Mouse (Mus musculus) NIH3T3 (cell line): ENCODE data around the gene Tlr8.
"Not testable (repeated sequence)": the region's sequence is repeated elsewhere in the genome, so short reads cannot be mapped to it uniquely, and the experiment has no call there.

Experiments
- DNase-seq: peaks from one replicate; pipeline ENCODE4 v3.0.0-alpha.2; 2012; ENCODE audit warnings: low read depth

The Tlr8 gene

GRCm38 (mm10) chrX:167264086-167264485, at the start of gene Tlr8:
Tlr8 (minus strand) TSS chrX:167264329.
- no peak for DNase-seq

GRCm38 (mm10) chrX:167302061-167302460, 37.9 kb upstream of the Tlr8 start:
- not testable (repeated sequence) for DNase-seq

- DNase-seq: peak; percentile 87
Measured at GRCm38 (mm10) chrX:167276953-167277352, 12.8 kb upstream of the Tlr8 start.

GRCm38 (mm10) chrX:167276551-167276950, 12.4 kb upstream of the Tlr8 start:
- no peak for DNase-seq

GRCm38 (mm10) chrX:167263530-167263929, 599 bp downstream of the Tlr8 start:
- no peak for DNase-seq

GRCm38 (mm10) chrX:167241736-167242135, 22.4 kb downstream of the Tlr8 start:
- DNase-seq: no peak

GRCm38 (mm10) chrX:167239293-167239921, 24.7 kb downstream of the Tlr8 start:
- no peak for DNase-seq

GRCm38 (mm10) chrX:167233104-167233687, 30.9 kb downstream of the Tlr8 start:
- peak; percentile 80 for DNase-seq

GRCm38 (mm10) chrX:167231150-167231549, 33.0 kb downstream of the Tlr8 start:
- DNase-seq: no peak

GRCm38 (mm10) chrX:167229819-167230218, 34.3 kb downstream of the Tlr8 start:
- DNase-seq: peak; percentile 16

- DNase-seq: peak; percentile 43
Measured at GRCm38 (mm10) chrX:167229206-167229605, 34.9 kb downstream of the Tlr8 start.

GRCm38 (mm10) chrX:167227756-167228155, 36.4 kb downstream of the Tlr8 start:
- no peak for DNase-seq

GRCm38 (mm10) chrX:167227138-167227537, 37.0 kb downstream of the Tlr8 start:
- no peak for DNase-seq

GRCm38 (mm10) chrX:167226570-167226969, 37.6 kb downstream of the Tlr8 start:
- no peak for DNase-seq

- DNase-seq: peak; percentile 45
Measured at GRCm38 (mm10) chrX:167212707-167213106, 51.4 kb downstream of the Tlr8 start.

- DNase-seq: no peak
Measured at GRCm38 (mm10) chrX:167211871-167212555, 52.1 kb downstream of the Tlr8 start.

GRCm38 (mm10) chrX:167210319-167210728, 53.8 kb downstream of the Tlr8 start:
- DNase-seq: no peak

- DNase-seq: no peak
Measured at GRCm38 (mm10) chrX:167209828-167210227, 54.3 kb downstream of the Tlr8 start.

- peak; percentile 88 for DNase-seq
Measured at GRCm38 (mm10) chrX:167208978-167209754, 55.0 kb downstream of the Tlr8 start, which contains the start of gene Tmsb4x. Tmsb4x (minus strand) TSS chrX:167209315.

GRCm38 (mm10) chrX:167208506-167208820, 55.7 kb downstream of the Tlr8 start:
- DNase-seq: peak; percentile 51

GRCm38 (mm10) chrX:167207741-167208505, 56.2 kb downstream of the Tlr8 start:
- peak; percentile 57 for DNase-seq
